Mouse (Mus musculus): ENCODE measurements around the gene Plppr2.

DNA sequence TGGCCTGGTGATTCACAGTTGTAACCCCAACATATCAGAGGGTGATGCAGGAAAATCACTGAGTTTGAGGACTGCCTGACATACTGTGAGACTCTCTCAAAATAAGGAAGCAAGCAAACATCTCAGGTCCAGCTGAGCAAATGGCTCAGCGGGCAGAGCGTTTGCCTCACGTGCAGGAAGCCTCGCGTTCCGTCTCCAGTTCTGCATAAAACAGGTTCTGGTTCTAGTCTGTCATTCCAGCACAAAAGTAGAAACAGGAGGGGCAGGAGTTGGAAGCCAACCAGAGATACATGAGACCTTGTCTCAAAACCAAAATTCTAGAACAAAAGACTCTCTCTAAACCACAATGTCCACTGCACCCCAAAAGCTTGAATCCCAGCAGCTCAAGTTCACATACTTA is 10.0 kb upstream of the Plppr2 start:
- no peak for TF ChIP-seq GATA1 (IDR thresholded peaks at IDR 0.05; ENCODE audit: borderline replicate concordance, low read length)
- TF ChIP-seq FLI1 (IDR thresholded peaks at IDR 0.05; ENCODE audit: low read length), result no peak

Measured in megakaryocyte, embryonic 14.5 days (primary cell).